1 mouse cellular context compared by ENCODE assay signal in genomic region chr4:40279276-40279900, GRCm38 (mm10).
TF ChIP-seq lines count a peak whose summit lies in the region.

TSS of gene Ndufb6 (minus strand) at chr4:40279421.

TF ChIP-seq in CH12.LX, 34 proteins besides CTCF, POLR2A, EP300 and RAD21 (continued from another document):
- TF ChIP-seq RCOR1 (conservative IDR thresholded peaks at IDR 0.05; ENCODE audit: low read depth, low read length) (no peak), MAFK (IDR thresholded peaks at IDR 0.05; ENCODE audit: insufficient replicate concordance, low read length) (no peak), MYC (IDR thresholded peaks at IDR 0.05; ENCODE audit: low read depth, low read length) (peak; percentile 75; the same call in 1 of the 2 replicates), E2F4 (IDR thresholded peaks at IDR 0.05; ENCODE audit: insufficient replicate concordance, low read depth, low read length) (no peak), TCF12 (IDR thresholded peaks at IDR 0.05; ENCODE audit: low read depth, low read length) (peak; percentile 89), CHD2 (IDR thresholded peaks at IDR 0.05; ENCODE audit: low read length) (no peak), ZMIZ1 (IDR thresholded peaks at IDR 0.05; ENCODE audit: low read depth, low read length) (peak; percentile 88), MXI1 (IDR thresholded peaks at IDR 0.05; ENCODE audit: low read depth, low read length) (peak; percentile 97), CHD1 (IDR thresholded peaks at IDR 0.05; ENCODE audit: low read depth, low read length) (no peak), ZKSCAN1 (IDR thresholded peaks at IDR 0.05; ENCODE audit: borderline replicate concordance, low read depth, low read length) (no peak), TBP (conservative IDR thresholded peaks at IDR 0.05; ENCODE audit: low read depth, low read length) (peak; percentile 78; the same call in 1 of the 2 replicates), GABPA (IDR thresholded peaks at IDR 0.05; ENCODE audit: insufficient replicate concordance, low read depth, low read length) (no peak), USF2 (conservative IDR thresholded peaks at IDR 0.05; ENCODE audit: low read depth, low read length) (no peak), IRF4 (IDR thresholded peaks at IDR 0.05; ENCODE audit: low read depth, low read length) (peak; percentile 69), PAX5 (IDR thresholded peaks at IDR 0.05; ENCODE audit: low read length) (no peak), JUN (IDR thresholded peaks at IDR 0.05; ENCODE audit: insufficient read depth, low read depth, low read length) (peak; percentile 26; the same call in 1 of the 2 replicates), ZNF384 (IDR thresholded peaks at IDR 0.05; ENCODE audit: low read depth, low read length) (no peak), NRF1 (IDR thresholded peaks at IDR 0.05; ENCODE audit: low read depth, low read length) (peak; percentile 97), MAZ (IDR thresholded peaks at IDR 0.05; ENCODE audit: low read depth, low read length) (peak; percentile 98), JUND (conservative IDR thresholded peaks at IDR 0.05; ENCODE audit: low read depth, low read length) (peak; percentile 75), HCFC1 (IDR thresholded peaks at IDR 0.05; ENCODE audit: low read depth, low read length) (peak; percentile 86)
